Comparison of ENCODE assay signal across 8 mouse cellular contexts in genomic region chr8:84706610-84707266, GRCm38 (mm10). TPM values are rescaled to one million over a fixed set of nuclear protein-coding genes. Genes with fewer than 3 reads are reported as not detected.
DNase-seq lines count a peak whose midpoint lies in the region; TF ChIP-seq lines count a peak whose summit lies in the region.

No protein-coding gene starts in this region.

- peaks cover 36% of the 10 kb centered on the region for H3K4me1 ChIP-seq in lung, adult 2 months (ENCODE audit: control insufficient read depth, insufficient read depth, low read length)

- peak; percentile 65 for DNase-seq in kidney, postnatal 10 days
- DNase-seq in kidney, postnatal 25 days, result no peak
- DNase-seq in embryo, embryonic 11 days, result peak; percentile 62
- DNase-seq in heart, postnatal 36 days, result peak; percentile 63 to 69
- peak; percentile 56 for DNase-seq in lung, adult 2 months
- DNase-seq in retina, embryonic 14.5 days (ENCODE audit: low spot score), result peak; percentile 56
- DNase-seq in cerebellum, adult 11 months, result no peak
- no peak for DNase-seq in T-cell, adult 2 months (ENCODE audit: low spot score)

- 25% methylated on average over 45 of the region's 45 CpGs for WGBS in lung, adult 2 months

- peak overlapping the region; percentile 45 for H3K4me3 ChIP-seq in lung, adult 2 months (replicated peaks; ENCODE audit: extremely low read depth, low read depth, low read length)

- TF ChIP-seq POLR2A in lung, adult 2 months (IDR thresholded peaks at IDR 0.05; ENCODE audit: borderline replicate concordance, extremely low read depth, low read depth, low read length), result no peak

- intact Hi-C loops in heart, postnatal 36 days (cut with DNase I), result loop anchor here (5.0 kb wide), 1 partner anchor 114 kb away; no protein-coding TSS in a partner anchor

- TF ChIP-seq CTCF in lung, adult 2 months (IDR thresholded peaks at IDR 0.05; ENCODE audit: insufficient read depth, low read length), result no peak

RNA-seq across cellular contexts. Expression of gene Lyl1, which starts 5.5 kb away (rescaled TPM):
- total RNA-seq in heart, postnatal 36 days (2021), result 1 to 10 TPM; 5.4 to 5.7 TPM
- polyA plus RNA-seq in lung, adult 2 months (2012; rRNA removed), result 20.2 and 21.9 TPM in 2 replicates

RNA-seq across cellular contexts. Expression of gene G430095P16Rik, which starts 16.1 kb away (rescaled TPM):
- under 1 TPM in 1 of 2 experiments, not detected in 1; 0.44 TPM for total RNA-seq in heart, postnatal 36 days (2021)
- 2.0 and 2.8 TPM in 2 replicates for polyA plus RNA-seq in lung, adult 2 months (2012; rRNA removed)

RNA-seq across cellular contexts. Expression of gene Nacc1, which starts 19.1 kb away (rescaled TPM):
- 10 to 100 TPM; 27.3 to 30.1 TPM for total RNA-seq in heart, postnatal 36 days (2021)
- polyA plus RNA-seq in lung, adult 2 months (2012; rRNA removed), result 72.5 and 81.8 TPM in 2 replicates

RNA-seq across cellular contexts. Expression of gene Trmt1, which starts 20.6 kb away (rescaled TPM):
- total RNA-seq in heart, postnatal 36 days (2021), result 10 to 100 TPM; 36.1 to 39.2 TPM
- polyA plus RNA-seq in lung, adult 2 months (2012; rRNA removed), result 87.5 and 99.1 TPM in 2 replicates

RNA-seq across cellular contexts. Expression of gene Ier2, which starts 44.1 kb away (rescaled TPM):
- total RNA-seq in heart, postnatal 36 days (2021), result 10 to 100 TPM; 12.6 to 16.5 TPM
- polyA plus RNA-seq in lung, adult 2 months (2012; rRNA removed), result 34.6 and 47.1 TPM in 2 replicates

Comparison
In these comparisons a context has a peak if more than half of its experiments do, and no peak if none do; other contexts are left out.
1. DNase-seq: peak in kidney, postnatal 10 days (single experiment), embryo, embryonic 11 days (single experiment), heart, postnatal 36 days (2 of 2), lung, adult 2 months (single experiment) and retina, embryonic 14.5 days (single experiment); none in kidney, postnatal 25 days (0 of 2), cerebellum, adult 11 months (single experiment) and T-cell, adult 2 months (single experiment).